ENCODE assay signal across 8 mouse cellular contexts in genomic region chr1:167392687-167393086, GRCm38 (mm10). TPM values are rescaled to one million over a fixed set of nuclear protein-coding genes. Genes with fewer than 3 reads are reported as not detected.
DNase-seq lines count a peak whose midpoint lies in the region; ATAC-seq lines count a peak whose summit lies in the region.

No protein-coding gene starts in this region.

- no peak overlapping the region for H3K27ac ChIP-seq in neural tube, embryonic 11.5 days (ENCODE audit: low read depth, low read length)
- peak overlapping the region; percentile 86 for H3K27ac ChIP-seq in intestine, embryonic 14.5 days (ENCODE audit: low read depth)
- no peak overlapping the region; the same call in 1 of the 2 replicates for H3K27ac ChIP-seq in midbrain, embryonic 10.5 days (replicated peaks)

- peak overlapping the region; percentile 50; the same call in 1 of the 2 replicates for H3K9ac ChIP-seq in neural tube, embryonic 11.5 days (ENCODE audit: low read length)
- H3K9ac ChIP-seq in intestine, embryonic 14.5 days (ENCODE audit: low read length) = peak overlapping the region; percentile 73

- H3K4me3 ChIP-seq in neural tube, embryonic 11.5 days (ENCODE audit: low read depth, low read length) = peak overlapping the region; percentile 57
- peak overlapping the region; percentile 67 for H3K4me3 ChIP-seq in intestine, embryonic 14.5 days (ENCODE audit: low read depth, low read length)
- peak overlapping the region; percentile 78 for H3K4me3 ChIP-seq in midbrain, embryonic 10.5 days

- DNase-seq in neural tube, embryonic 11.5 days (ENCODE audit: low spot score) = no peak
- no peak for DNase-seq in neural tube, embryonic 10.5 days (ENCODE audit: extremely low spot score, low spot score)
- peak; percentile 71 for DNase-seq in c-Kit-positive CD71-negative TER-119-negative erythroid progenitor cells, embryonic 14.5 days (ENCODE audit: low read depth)
- DNase-seq in intestine, embryonic 14.5 days (ENCODE audit: low spot score) = peak; percentile 65
- DNase-seq in midbrain, embryonic 10.5 days (ENCODE audit: low spot score) = no peak
- peak; percentile 7 for DNase-seq in thymus, postnatal 25 days
- no peak for DNase-seq in ovary, postnatal 36 days (ENCODE audit: low spot score)

- no peaks in the 10 kb centered on the region for H3K36me3 ChIP-seq in neural tube, embryonic 11.5 days (ENCODE audit: control insufficient read depth, insufficient read depth, low read length)
- no peaks in the 10 kb centered on the region for H3K36me3 ChIP-seq in intestine, embryonic 14.5 days (ENCODE audit: control insufficient read depth, insufficient read depth, low read length)
- no peaks in the 10 kb centered on the region for H3K36me3 ChIP-seq in midbrain, embryonic 10.5 days

- 14% methylated on average over 8 of the region's 8 CpGs for WGBS in neural tube, embryonic 11.5 days
- 7% methylated on average over 8 of the region's 8 CpGs for WGBS in intestine, embryonic 14.5 days
- 12% methylated on average over 8 of the region's 8 CpGs for WGBS in midbrain, embryonic 10.5 days

- no peaks in the 10 kb centered on the region for H3K9me3 ChIP-seq in neural tube, embryonic 11.5 days (ENCODE audit: control insufficient read depth, low read length)
- H3K9me3 ChIP-seq in intestine, embryonic 14.5 days (ENCODE audit: control insufficient read depth, low read length) = no peaks in the 10 kb centered on the region
- H3K9me3 ChIP-seq in midbrain, embryonic 10.5 days (replicated peaks) = no peaks in the 10 kb centered on the region

- ATAC-seq in neural tube, embryonic 11.5 days (ENCODE audit: insufficient read depth, low FRiP score, low TSS enrichment) = no peak
- ATAC-seq in erythroid progenitor cell, adult 5-6 weeks (replicated peaks; ENCODE audit: low FRiP score, poor library complexity, severe bottlenecking) = peak; percentile 76
- ATAC-seq in intestine, embryonic 14.5 days (replicated peaks; ENCODE audit: low FRiP score, low TSS enrichment, low read depth) = no peak

- peaks cover 12% of the 10 kb centered on the region; the same call in 1 of the 2 replicates for H3K27me3 ChIP-seq in neural tube, embryonic 11.5 days (ENCODE audit: control insufficient read depth, insufficient read depth, low read length)
- H3K27me3 ChIP-seq in intestine, embryonic 14.5 days (replicated peaks; ENCODE audit: control insufficient read depth, insufficient read depth, low read length) = no peaks in the 10 kb centered on the region
- peaks cover 48% of the 10 kb centered on the region for H3K27me3 ChIP-seq in midbrain, embryonic 10.5 days (ENCODE audit: low read depth, poor library complexity, severe bottlenecking)

- H3K4me1 ChIP-seq in neural tube, embryonic 11.5 days (ENCODE audit: control insufficient read depth, insufficient read depth, low read length) = peaks cover 9% of the 10 kb centered on the region
- H3K4me1 ChIP-seq in intestine, embryonic 14.5 days (replicated peaks; ENCODE audit: control insufficient read depth, insufficient read depth, low read length) = peaks cover 6% of the 10 kb centered on the region; the same call in 1 of the 2 replicates
- H3K4me1 ChIP-seq in midbrain, embryonic 10.5 days = peaks cover 17% of the 10 kb centered on the region

- H3K4me2 ChIP-seq in neural tube, embryonic 11.5 days (ENCODE audit: low read depth) = peak overlapping the region; percentile 92
- H3K4me2 ChIP-seq in intestine, embryonic 14.5 days (ENCODE audit: low read length) = peak overlapping the region; percentile 78

RNA-seq across cellular contexts. Expression of gene Mgst3, which starts 1.0 kb away (rescaled TPM):
- 71.1 and 78.0 TPM in 2 replicates for polyA plus RNA-seq in neural tube, embryonic 11.5 days (2014; fragmentation: Nextera tagmentation; extraction: Ambion mirVana)
- total RNA-seq in erythroid progenitor cell, adult 5-6 weeks (2015; ENCODE audit: low replicate concordance) = 406 and 410 TPM in 2 replicates
- 298 and 328 TPM in 2 replicates for total RNA-seq in erythroid progenitor cell, adult 5-6 weeks (2017; ENCODE audit: low replicate concordance)
- polyA plus RNA-seq in intestine, embryonic 14.5 days (2014; fragmentation: Nextera tagmentation; extraction: Ambion mirVana) = 179 and 217 TPM in 2 replicates
- polyA plus RNA-seq in midbrain, embryonic 10.5 days (2016; fragmentation: Nextera tagmentation; extraction: Ambion mirVana) = 63.5 and 66.2 TPM in 2 replicates

RNA-seq across cellular contexts. Expression of gene Aldh9a1, which starts 42.9 kb away (rescaled TPM):
- 36.0 and 36.4 TPM in 2 replicates for polyA plus RNA-seq in neural tube, embryonic 11.5 days (2014; fragmentation: Nextera tagmentation; extraction: Ambion mirVana)
- 13.0 and 20.1 TPM in 2 replicates for total RNA-seq in erythroid progenitor cell, adult 5-6 weeks (2015; ENCODE audit: low replicate concordance)
- 9.4 and 11.8 TPM in 2 replicates for total RNA-seq in erythroid progenitor cell, adult 5-6 weeks (2017; ENCODE audit: low replicate concordance)
- 77.8 and 83.3 TPM in 2 replicates for polyA plus RNA-seq in intestine, embryonic 14.5 days (2014; fragmentation: Nextera tagmentation; extraction: Ambion mirVana)
- polyA plus RNA-seq in midbrain, embryonic 10.5 days (2016; fragmentation: Nextera tagmentation; extraction: Ambion mirVana) = 42.6 and 46.5 TPM in 2 replicates

Comparison
In these comparisons a context has a peak if more than half of its experiments do, and no peak if none do; other contexts are left out.
1. DNase-seq: peak in c-Kit-positive CD71-negative TER-119-negative erythroid progenitor cells, embryonic 14.5 days (single experiment), intestine, embryonic 14.5 days (single experiment) and thymus, postnatal 25 days (single experiment); none in neural tube, embryonic 11.5 days (single experiment), neural tube, embryonic 10.5 days (single experiment), midbrain, embryonic 10.5 days (single experiment) and ovary, postnatal 36 days (single experiment).
2. Peak in every context shown above with its lines, with median percentiles within 50 percentile points of each other: H3K4me3 ChIP-seq.